Mouse (Mus musculus) megakaryocyte progenitor cell, adult 5-6 weeks (primary cell): ENCODE data around the gene Gpam. TPM values are rescaled to one million over a fixed set of nuclear protein-coding genes. Genes with fewer than 3 reads are reported as not detected.
"Not testable (repeated sequence)": the region's sequence is repeated elsewhere in the genome, so short reads cannot be mapped to it uniquely, and the experiment has no call there.

Experiments used
- ATAC-seq: replicated peaks from 2 replicates; pipeline ENCODE4 v1.8.0; 2016; ENCODE audit warnings: mild to moderate bottlenecking, moderate TSS enrichment, inconsistent platforms; ENCODE audit not compliant: poor library complexity
- total RNA-seq, 2 experiments: library from RNA; stranded (forward) in 1 of 2; stranded (reverse) in 1 of 2; fragments of 157-497, 149-512 nt in 1 of 2; fragments of 200-1000 nt in 1 of 2; gene quantifications; 2 replicates each; pipeline versions ENCODE4 v1.2.3 to v1.2.4; 2015 to 2017

The Gpam gene
- total RNA-seq (2015), result 6.6 and 7.9 TPM in 2 replicates
- total RNA-seq (2017), result 12.5 and 14.2 TPM in 2 replicates

GRCm38 (mm10) chr19:55127072-55127718, at the start of gene Gpam:
Gene Gpam, minus strand, starts transcription at chr19:55127238.
- no peak for ATAC-seq

GRCm38 (mm10) chr19:55171585-55171984, 44.5 kb upstream of the Gpam start:
- no peak for ATAC-seq

- ATAC-seq, result no peak
These were observed 43.4 kb upstream of the Gpam start for GRCm38 (mm10) chr19:55170399-55170798.

GRCm38 (mm10) chr19:55169236-55169729, 42.2 kb upstream of the Gpam start:
- ATAC-seq, result not testable (repeated sequence)

- ATAC-seq, result no peak
These were observed 41.3 kb upstream of the Gpam start for GRCm38 (mm10) chr19:55168360-55168759.

- ATAC-seq, result no peak
These were observed 40.7 kb upstream of the Gpam start for GRCm38 (mm10) chr19:55167741-55168140.

GRCm38 (mm10) chr19:55166741-55167140, 39.7 kb upstream of the Gpam start:
- no peak for ATAC-seq

DNA sequence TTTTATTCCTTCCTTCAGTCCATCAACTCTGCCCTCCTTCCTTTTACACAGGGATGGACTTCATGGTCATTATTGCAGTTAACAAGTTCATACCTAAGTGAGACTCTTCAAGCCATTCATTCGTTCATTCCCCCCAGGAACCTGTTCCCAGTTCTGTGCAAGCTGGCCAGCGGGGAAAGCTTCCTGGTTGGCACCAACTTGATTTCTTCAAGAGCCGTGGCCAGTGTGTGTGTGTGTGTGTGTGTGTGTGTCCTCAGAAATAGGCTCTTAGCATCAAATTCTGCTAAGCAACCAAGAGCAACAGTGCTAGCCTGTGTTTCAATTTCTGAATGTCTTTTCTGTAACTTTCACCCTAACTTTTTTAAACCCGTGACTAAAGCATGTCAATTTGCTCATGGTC, 38.9 kb upstream of the Gpam start:
- ATAC-seq, result no peak

- ATAC-seq, result no peak
These were observed 38.3 kb upstream of the Gpam start for GRCm38 (mm10) chr19:55165183-55165865.

GRCm38 (mm10) chr19:55164162-55164561, 37.1 kb upstream of the Gpam start:
- ATAC-seq, result no peak

DNA sequence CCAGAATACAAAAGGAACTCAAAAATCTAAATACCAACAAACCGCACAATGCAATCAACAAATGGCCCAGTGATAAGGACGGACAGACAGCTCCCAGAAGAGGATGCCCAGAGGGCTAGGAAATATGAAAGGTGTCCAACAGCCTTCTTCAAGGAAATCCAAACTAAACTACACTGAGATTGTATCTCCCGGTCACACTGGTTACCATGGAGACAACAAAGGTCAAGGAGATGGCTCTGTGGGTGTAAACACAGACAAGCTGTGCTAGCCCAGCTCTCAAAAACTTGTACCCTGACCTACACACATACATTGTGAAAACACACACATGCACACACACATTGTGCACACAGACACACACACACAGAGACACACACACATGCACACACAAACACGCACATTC, 35.2 kb upstream of the Gpam start:
- ATAC-seq, result no peak

GRCm38 (mm10) chr19:55159826-55160225, 32.8 kb upstream of the Gpam start:
- no peak for ATAC-seq

DNA sequence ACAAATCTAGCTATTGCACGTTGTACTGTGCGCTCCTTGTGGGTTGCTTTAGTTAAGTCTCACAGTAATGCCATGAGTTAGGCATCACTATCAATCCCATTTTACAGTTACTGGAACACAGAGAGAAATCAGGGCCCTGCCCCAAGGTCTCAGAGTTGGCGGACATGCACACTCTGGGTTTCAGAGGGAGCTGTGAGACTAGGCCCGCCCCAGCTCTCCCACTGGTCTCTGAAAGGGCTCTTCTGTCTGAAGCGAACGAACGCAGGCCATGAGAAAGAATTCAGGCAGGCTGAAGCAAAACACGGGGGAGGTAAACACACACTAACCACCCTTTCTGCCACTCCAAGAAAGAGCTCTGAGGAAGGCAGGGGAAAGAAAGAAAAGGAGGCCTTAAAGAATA, 31.6 kb upstream of the Gpam start:
- no peak for ATAC-seq

DNA sequence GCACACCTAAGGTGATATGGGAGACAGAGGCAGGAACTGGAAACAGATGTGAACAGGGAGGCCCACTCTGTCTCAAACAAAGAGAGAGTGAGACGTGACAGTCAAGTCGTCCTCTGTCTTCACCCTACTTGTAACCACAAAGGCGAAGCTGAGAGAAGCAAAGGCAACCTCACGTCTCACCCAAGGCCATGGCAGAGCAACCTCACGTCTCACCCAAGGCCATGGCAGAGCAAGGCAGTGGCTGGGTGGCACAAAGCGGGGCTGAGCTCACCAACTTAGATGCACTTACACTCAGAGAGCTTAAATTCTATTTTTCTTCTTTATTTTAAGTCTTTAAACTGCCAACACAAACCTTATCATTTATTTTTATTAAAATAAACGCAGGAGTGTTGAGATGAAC, 30.0 kb upstream of the Gpam start:
- no peak for ATAC-seq

DNA sequence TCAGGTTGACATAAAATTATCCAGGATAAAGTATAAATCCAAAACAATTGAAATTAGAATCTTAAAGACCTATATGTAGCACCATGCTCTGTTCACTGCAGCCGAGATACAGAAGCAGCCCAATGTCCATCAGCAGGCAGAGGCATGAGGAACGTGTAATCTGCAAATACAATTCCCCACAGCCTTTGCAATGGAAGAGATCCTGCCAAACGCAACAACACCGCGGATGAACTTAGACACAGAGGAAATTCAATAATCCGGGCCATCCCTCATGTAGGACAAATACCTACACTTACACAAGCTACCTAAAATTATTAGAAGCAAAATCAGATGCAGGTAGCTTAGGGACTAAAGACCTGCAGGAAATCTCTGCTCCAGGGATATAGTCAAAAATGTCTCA, 25.9 kb upstream of the Gpam start:
- no peak for ATAC-seq

DNA sequence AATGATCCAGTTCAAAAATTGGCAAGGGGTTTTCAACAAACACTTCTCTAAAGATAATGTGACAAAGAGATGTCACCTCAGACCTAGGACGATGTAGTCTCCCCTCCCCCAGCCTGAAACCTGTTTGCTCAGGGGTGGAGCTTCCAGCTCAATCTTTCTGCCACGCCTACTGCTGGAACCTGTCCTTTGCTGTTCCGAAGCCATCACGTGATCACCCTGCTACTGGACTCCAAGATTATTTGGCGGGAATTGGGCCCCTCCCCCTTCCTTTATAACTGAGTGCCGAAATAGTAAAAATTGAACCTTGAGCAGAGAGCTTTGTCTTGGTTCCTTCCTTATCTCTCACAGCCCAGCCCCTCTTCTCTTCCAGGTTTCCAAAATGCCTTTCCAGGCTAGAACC, 25.2 kb upstream of the Gpam start:
- ATAC-seq, result not testable (repeated sequence)

DNA sequence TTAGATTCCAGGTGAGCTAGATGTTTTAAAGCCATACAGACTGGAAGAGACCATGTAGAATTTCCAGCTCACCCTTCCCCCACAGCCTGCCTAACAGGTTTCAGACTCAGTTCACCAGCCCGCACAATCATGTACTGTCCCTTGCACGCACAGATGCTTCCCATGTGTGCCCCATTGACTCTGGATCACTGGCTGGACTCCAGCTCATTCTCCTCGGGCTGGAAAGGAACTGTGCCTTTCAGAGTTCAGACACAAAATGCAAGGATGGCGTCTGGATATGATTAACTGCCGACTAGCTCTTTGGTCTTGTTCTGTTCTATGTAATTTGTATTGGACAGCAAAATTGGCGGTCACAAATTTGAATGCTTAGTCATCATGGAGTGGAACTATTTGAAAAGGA, 22.6 kb upstream of the Gpam start:
- ATAC-seq, result no peak

DNA sequence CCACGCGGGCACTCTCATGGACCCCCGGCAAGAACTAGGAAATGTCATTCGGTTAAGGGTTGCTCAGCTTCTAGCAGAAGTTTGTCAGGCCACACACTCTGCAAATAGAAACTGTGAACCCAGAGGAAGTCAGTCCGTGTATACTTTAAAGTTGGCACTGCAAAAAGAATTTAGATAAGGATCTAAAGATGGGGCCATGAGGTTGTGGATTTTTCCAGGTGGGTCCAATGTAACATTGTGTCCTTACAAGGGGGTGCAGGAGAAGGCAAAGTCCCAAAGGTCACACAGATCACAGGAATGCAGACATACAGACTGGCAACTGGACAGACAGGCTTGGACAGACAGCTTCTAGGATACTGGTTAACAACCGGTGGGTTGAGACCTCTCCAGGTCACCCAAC, 21.1 kb upstream of the Gpam start:
- ATAC-seq, result no peak

GRCm38 (mm10) chr19:55147568-55147967, 20.5 kb upstream of the Gpam start:
- no peak for ATAC-seq

GRCm38 (mm10) chr19:55145136-55145535, 18.1 kb upstream of the Gpam start:
- ATAC-seq, result no peak

- no peak for ATAC-seq
These were observed 17.7 kb upstream of the Gpam start for GRCm38 (mm10) chr19:55144691-55145090.
